Mouse (Mus musculus): ENCODE results near the gene Dsp. TPM values are rescaled to one million over a fixed set of nuclear protein-coding genes. Genes with fewer than 3 reads are reported as not detected.

Dsp gene
- total and polyA plus RNA-seq, 2 experiments from 2014 or later: 0.28 to 0.73 TPM

- H3K4me3 ChIP-seq (ENCODE audit: low read length): no peak overlapping the region
- H3K9me3 ChIP-seq (ENCODE audit: low read length): no peaks in the 10 kb centered on the region
- no peak for ATAC-seq
- no peaks in the 10 kb centered on the region for H3K27me3 ChIP-seq (ENCODE audit: insufficient read depth, low read length)
- 84% methylated on average over 5 of the region's 5 CpGs for WGBS
- DNase-seq (ENCODE audit: low spot score): no peak
- H3K27ac ChIP-seq: no peak overlapping the region
- TF ChIP-seq CTCF (IDR thresholded peaks at IDR 0.05; ENCODE audit: low read depth): no peak
- H3K36me3 ChIP-seq (ENCODE audit: insufficient read depth, low read length): no peaks in the 10 kb centered on the region
- H3K4me1 ChIP-seq (ENCODE audit: insufficient read depth, low read length): no peaks in the 10 kb centered on the region
- H3K4me2 ChIP-seq (ENCODE audit: low read depth, low read length): no peak overlapping the region
- H3K9ac ChIP-seq (replicated peaks; ENCODE audit: low read length): no peak overlapping the region
Observed at GRCm38 (mm10) chr13:38248151-38248550, 97.1 kb downstream of the Dsp start.

Other genes starting within 250 kb of the Dsp start
- 23.3 and 32.6 TPM in 2 replicates for gene Ssr1, start 157.1 kb upstream of the Dsp start, total RNA-seq (2014; rRNA removed)
- gene Ssr1, start 157.1 kb upstream of the Dsp start, polyA plus RNA-seq (2015; fragmentation: Nextera tagmentation; extraction: Ambion mirVana): 76.3 and 80.0 TPM in 2 replicates
- gene Riok1, start 114.3 kb upstream of the Dsp start, total RNA-seq (2014; rRNA removed): 27.9 and 31.1 TPM in 2 replicates
- 44.0 and 44.7 TPM in 2 replicates for gene Riok1, start 114.3 kb upstream of the Dsp start, polyA plus RNA-seq (2015; fragmentation: Nextera tagmentation; extraction: Ambion mirVana)
- gene Cage1, start 114.2 kb upstream of the Dsp start, total RNA-seq (2014; rRNA removed): 2.0 and 3.5 TPM in 2 replicates
- 3.3 and 3.4 TPM in 2 replicates for gene Cage1, start 114.2 kb upstream of the Dsp start, polyA plus RNA-seq (2015; fragmentation: Nextera tagmentation; extraction: Ambion mirVana)
- 7.8 and 10.4 TPM in 2 replicates for gene Snrnp48, start 53.6 kb downstream of the Dsp start, total RNA-seq (2014; rRNA removed)
- 17.7 and 23.0 TPM in 2 replicates for gene Snrnp48, start 53.6 kb downstream of the Dsp start, polyA plus RNA-seq (2015; fragmentation: Nextera tagmentation; extraction: Ambion mirVana)
- 19.4 and 20.9 TPM in 2 replicates for gene Bmp6, start 193.8 kb downstream of the Dsp start, total RNA-seq (2014; rRNA removed)
- gene Bmp6, start 193.8 kb downstream of the Dsp start, polyA plus RNA-seq (2015; fragmentation: Nextera tagmentation; extraction: Ambion mirVana): 5.2 and 5.3 TPM in 2 replicates